ENCODE assay signal across 13 mouse cellular contexts in genomic region chr3:30009596-30009995, GRCm38 (mm10).
DNase-seq lines count a peak whose midpoint lies in the region; ATAC-seq and TF ChIP-seq lines count a peak whose summit lies in the region.
"Had no signal": no experiment of that assay in that cellular context is flagged by ENCODE, and none has a peak within 500 bp of the region (broad histone marks: within the 10 kb centered on the region; RNA-seq: fewer than 3 reads in every experiment).

No protein-coding gene starts in this region.

- peak overlapping the region; percentile 21 to 27; a peak in 3 of 4 replicates for H3K4me3 ChIP-seq in heart, embryonic 14.5 days (ENCODE audit: control insufficient read depth in 1 of 2, insufficient read depth in 1 of 2, low read depth in 1 of 2, low read length in 2 of 2)
- peak overlapping the region; percentile 20 for H3K4me3 ChIP-seq in lung, embryonic 15.5 days
- H3K4me3 ChIP-seq in embryonic facial prominence, embryonic 14.5 days (ENCODE audit: low read depth, low read length): no peak overlapping the region; the same call in 1 of the 2 replicates
- peak overlapping the region; percentile 24 for H3K4me3 ChIP-seq in stomach, embryonic 14.5 days (ENCODE audit: low read depth, low read length)
- H3K4me3 ChIP-seq in liver, postnatal 0 days (ENCODE audit: low read depth, low read length): no peak overlapping the region
- H3K4me3 ChIP-seq: neural tube, embryonic 13.5 days had no signal

- DNase-seq in heart, adult 18-20 months: no peak
- no peak for DNase-seq in lung, postnatal 36 days
- DNase-seq in embryonic facial prominence, embryonic 14.5 days (ENCODE audit: low spot score): no peak
- DNase-seq in liver, postnatal 0 days: no peak
- DNase-seq: cerebellum, postnatal 10 days; kidney, adult 11 months; layer of hippocampus, postnatal 36 days; thymus, postnatal 36 days had no signal

- no peaks in the 10 kb centered on the region for H3K9me3 ChIP-seq in heart, embryonic 14.5 days (ENCODE audit: control insufficient read depth, low read length)
- no peaks in the 10 kb centered on the region for H3K9me3 ChIP-seq in lung, embryonic 15.5 days
- H3K9me3 ChIP-seq in embryonic facial prominence, embryonic 14.5 days (ENCODE audit: control insufficient read depth, low read length): no peaks in the 10 kb centered on the region
- no peaks in the 10 kb centered on the region for H3K9me3 ChIP-seq in stomach, embryonic 14.5 days (ENCODE audit: control insufficient read depth, low read depth, low read length)
- H3K9me3 ChIP-seq in liver, postnatal 0 days (ENCODE audit: low read length): no peaks in the 10 kb centered on the region
- H3K9me3 ChIP-seq: neural tube, embryonic 13.5 days had no signal

- no peaks in the 10 kb centered on the region for H3K27me3 ChIP-seq in heart, embryonic 14.5 days (ENCODE audit: control insufficient read depth, insufficient read depth, low read length)
- no peaks in the 10 kb centered on the region for H3K27me3 ChIP-seq in lung, embryonic 15.5 days
- H3K27me3 ChIP-seq in embryonic facial prominence, embryonic 14.5 days (replicated peaks; ENCODE audit: control insufficient read depth, insufficient read depth, low read length): peaks cover 6% of the 10 kb centered on the region
- H3K27me3 ChIP-seq in stomach, embryonic 14.5 days (ENCODE audit: control insufficient read depth, insufficient read depth, low read length): no peaks in the 10 kb centered on the region
- H3K27me3 ChIP-seq in liver, postnatal 0 days (ENCODE audit: insufficient read depth, low read length): peaks cover 24% of the 10 kb centered on the region

- H3K36me3 ChIP-seq in heart, embryonic 14.5 days (ENCODE audit: control insufficient read depth, insufficient read depth, low read length): 0 out of 2 replicates have a peak, but pooled peaks cover 5% of the 10 kb centered on the region
- H3K36me3 ChIP-seq in lung, embryonic 15.5 days: no peaks in the 10 kb centered on the region
- H3K36me3 ChIP-seq in embryonic facial prominence, embryonic 14.5 days (ENCODE audit: control insufficient read depth, insufficient read depth, low read length): no peaks in the 10 kb centered on the region
- H3K36me3 ChIP-seq in stomach, embryonic 14.5 days (ENCODE audit: control insufficient read depth, insufficient read depth, low read length): no peaks in the 10 kb centered on the region; the same call in 1 of the 2 replicates
- H3K36me3 ChIP-seq in liver, postnatal 0 days (replicated peaks; ENCODE audit: insufficient read depth, low read length): no peaks in the 10 kb centered on the region
- H3K36me3 ChIP-seq: neural tube, embryonic 13.5 days had no signal

- H3K9ac ChIP-seq in heart, embryonic 14.5 days (ENCODE audit: low read length): peak overlapping the region; percentile 58; the same call in 1 of the 2 replicates
- peak overlapping the region; percentile 14; the same call in 1 of the 2 replicates for H3K9ac ChIP-seq in lung, embryonic 15.5 days
- H3K9ac ChIP-seq in embryonic facial prominence, embryonic 14.5 days (ENCODE audit: low read depth, low read length): no peak overlapping the region
- peak overlapping the region; percentile 36; the same call in 1 of the 2 replicates for H3K9ac ChIP-seq in stomach, embryonic 14.5 days (replicated peaks; ENCODE audit: low read depth, low read length)
- no peak overlapping the region for H3K9ac ChIP-seq in liver, postnatal 0 days (replicated peaks)
- H3K9ac ChIP-seq: neural tube, embryonic 13.5 days had no signal

- TF ChIP-seq CTCF in liver, postnatal 0 days (IDR thresholded peaks at IDR 0.05; ENCODE audit: low read depth): no peak

- ATAC-seq in heart, embryonic 14.5 days (ENCODE audit: insufficient number of reproducible peaks, insufficient read depth, low FRiP score, low read depth): no peak
- no peak for ATAC-seq in lung, embryonic 15.5 days (ENCODE audit: borderline replicate concordance, extremely low read depth, low FRiP score, low TSS enrichment)
- no peak for ATAC-seq in embryonic facial prominence, embryonic 14.5 days (ENCODE audit: low read depth)
- ATAC-seq in stomach, embryonic 14.5 days (ENCODE audit: insufficient number of reproducible peaks, insufficient read depth, low FRiP score, low read depth): no peak
- no peak for ATAC-seq in liver, postnatal 0 days
- ATAC-seq: CD4-positive, CD25-positive, alpha-beta regulatory T cell, adult 4 months had no signal

- no peak overlapping the region for H3K27ac ChIP-seq in heart, embryonic 14.5 days (replicated peaks in 1 of 2; ENCODE audit: control insufficient read depth in 1 of 2, insufficient read depth in 1 of 2, low read depth in 2 of 2, low read length in 2 of 2)
- 0 out of 2 replicates have a peak overlapping the region, but pooled peaks have one; percentile 31 for H3K27ac ChIP-seq in lung, embryonic 15.5 days
- H3K27ac ChIP-seq in embryonic facial prominence, embryonic 14.5 days (replicated peaks; ENCODE audit: low read depth, low read length): peak overlapping the region; percentile 34; the same call in 1 of the 2 replicates
- no peak overlapping the region for H3K27ac ChIP-seq in stomach, embryonic 14.5 days (ENCODE audit: low read length)
- H3K27ac ChIP-seq in liver, postnatal 0 days (ENCODE audit: low read depth): no peak overlapping the region
- H3K27ac ChIP-seq: neural tube, embryonic 13.5 days had no signal

- peaks cover 2 to 4% of the 10 kb centered on the region in 2 experiments; a peak in 2 of 4 replicates for H3K4me1 ChIP-seq in heart, embryonic 14.5 days (ENCODE audit: control insufficient read depth in 2 of 2, insufficient read depth in 2 of 2, low read length in 2 of 2)
- H3K4me1 ChIP-seq in lung, embryonic 15.5 days: peaks cover 5% of the 10 kb centered on the region
- no peaks in the 10 kb centered on the region for H3K4me1 ChIP-seq in embryonic facial prominence, embryonic 14.5 days (ENCODE audit: control insufficient read depth, insufficient read depth, low read length)
- H3K4me1 ChIP-seq in stomach, embryonic 14.5 days (ENCODE audit: control insufficient read depth, insufficient read depth, low read length): no peaks in the 10 kb centered on the region
- H3K4me1 ChIP-seq in liver, postnatal 0 days (ENCODE audit: insufficient read depth): no peaks in the 10 kb centered on the region

- H3K4me2 ChIP-seq in heart, embryonic 14.5 days (ENCODE audit: low read length): peak overlapping the region; percentile 53
- H3K4me2 ChIP-seq in lung, embryonic 15.5 days: peak overlapping the region; percentile 42
- H3K4me2 ChIP-seq in embryonic facial prominence, embryonic 14.5 days (ENCODE audit: low read depth, low read length): peak overlapping the region; percentile 5; the same call in 1 of the 2 replicates
- H3K4me2 ChIP-seq in stomach, embryonic 14.5 days (replicated peaks; ENCODE audit: low read depth, low read length): peak overlapping the region; percentile 35
- H3K4me2 ChIP-seq in liver, postnatal 0 days (ENCODE audit: low read depth, low read length): no peak overlapping the region
- H3K4me2 ChIP-seq: neural tube, embryonic 13.5 days had no signal

- 41% methylated on average over 5 of the region's 5 CpGs for WGBS in heart, embryonic 14.5 days
- WGBS in lung, embryonic 15.5 days: 51% methylated on average over 5 of the region's 5 CpGs
- 61% methylated on average over 5 of the region's 5 CpGs for WGBS in embryonic facial prominence, embryonic 14.5 days
- 59% methylated on average over 5 of the region's 5 CpGs for WGBS in stomach, embryonic 14.5 days
- 52% methylated on average over 5 of the region's 5 CpGs for WGBS in liver, postnatal 0 days (ENCODE audit: insufficient replicate concordance)

- no peak for TF ChIP-seq EP300 in liver, postnatal 0 days (IDR thresholded peaks at IDR 0.05; ENCODE audit: low read depth)

Comparison
In these comparisons a context has a peak if more than half of its experiments do, and no peak if none do; other contexts are left out.
1. H3K27ac ChIP-seq: peak in lung, embryonic 15.5 days (single experiment) and embryonic facial prominence, embryonic 14.5 days (single experiment); none in heart, embryonic 14.5 days (0 of 2), stomach, embryonic 14.5 days (single experiment) and liver, postnatal 0 days (single experiment).
2. H3K4me3 ChIP-seq: peak in heart, embryonic 14.5 days (2 of 2), lung, embryonic 15.5 days (single experiment) and stomach, embryonic 14.5 days (single experiment); none in embryonic facial prominence, embryonic 14.5 days (single experiment) and liver, postnatal 0 days (single experiment).
3. H3K9ac ChIP-seq: peak in heart, embryonic 14.5 days (single experiment), lung, embryonic 15.5 days (single experiment) and stomach, embryonic 14.5 days (single experiment); none in embryonic facial prominence, embryonic 14.5 days (single experiment) and liver, postnatal 0 days (single experiment).